Mouse (Mus musculus): Measurements from ENCODE around the gene Nptx1. TPM values are rescaled to one million over a fixed set of nuclear protein-coding genes. Genes with fewer than 3 reads are reported as not detected.

Gene Nptx1
- polyA plus RNA-seq, 1 experiment from 2014 or later: 1.4 TPM

DNA sequence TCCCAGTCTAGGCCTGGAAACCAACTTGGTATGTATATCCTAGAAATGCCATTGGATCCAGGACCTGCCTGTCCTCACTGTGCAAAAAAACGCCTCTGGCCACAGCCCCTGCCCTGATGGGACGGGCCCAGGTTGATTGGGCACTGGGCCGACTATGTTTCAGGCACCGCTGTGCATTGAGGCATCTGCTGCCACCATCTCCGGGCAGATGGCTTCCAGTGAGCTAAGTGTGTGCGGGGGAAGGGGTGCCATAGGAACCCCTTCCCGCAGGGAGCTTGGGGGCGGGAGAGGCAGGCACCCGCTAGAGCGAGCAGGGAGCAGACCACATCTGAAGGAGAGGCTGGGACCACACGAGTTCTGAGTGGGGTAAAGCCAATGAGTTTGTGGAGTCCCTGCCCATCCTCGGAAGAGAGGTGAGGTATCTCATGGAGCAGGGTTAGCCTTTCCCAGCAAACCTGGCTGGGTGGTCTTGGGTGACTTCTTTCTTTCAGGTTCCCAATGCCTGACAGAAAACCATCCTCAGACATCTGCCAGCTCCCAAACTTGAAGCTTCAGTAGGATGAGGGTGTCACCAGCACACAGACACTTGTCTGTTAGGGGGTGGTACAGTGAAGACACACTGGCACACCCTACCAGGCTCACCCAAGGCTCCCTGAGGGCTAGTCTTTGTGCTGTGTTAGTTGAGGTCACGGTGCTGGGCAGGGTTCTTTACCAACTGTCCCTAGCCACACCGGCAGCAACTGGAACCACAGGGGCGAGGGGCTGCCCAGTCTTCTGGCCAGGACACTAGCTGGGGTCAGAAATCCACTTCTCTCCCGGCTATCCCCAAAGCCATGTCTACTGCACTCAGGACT, 31.5 kb downstream of the Nptx1 start:
- H3K4me3 ChIP-seq: peak overlapping the region; percentile 49; the same call in 1 of the 2 replicates
- H3K36me3 ChIP-seq (replicated peaks): no peaks in the 10 kb centered on the region
- no peak for DNase-seq (ENCODE audit: extremely low spot score, low spot score)
- 80% methylated on average over 16 of the region's 16 CpGs for WGBS
- H3K9me3 ChIP-seq: no peaks in the 10 kb centered on the region
- peaks cover 68% of the 10 kb centered on the region for H3K27me3 ChIP-seq (ENCODE audit: poor library complexity, severe bottlenecking)
- H3K4me1 ChIP-seq: peaks cover 58% of the 10 kb centered on the region
- peak overlapping the region; percentile 78 for H3K27ac ChIP-seq

DNA sequence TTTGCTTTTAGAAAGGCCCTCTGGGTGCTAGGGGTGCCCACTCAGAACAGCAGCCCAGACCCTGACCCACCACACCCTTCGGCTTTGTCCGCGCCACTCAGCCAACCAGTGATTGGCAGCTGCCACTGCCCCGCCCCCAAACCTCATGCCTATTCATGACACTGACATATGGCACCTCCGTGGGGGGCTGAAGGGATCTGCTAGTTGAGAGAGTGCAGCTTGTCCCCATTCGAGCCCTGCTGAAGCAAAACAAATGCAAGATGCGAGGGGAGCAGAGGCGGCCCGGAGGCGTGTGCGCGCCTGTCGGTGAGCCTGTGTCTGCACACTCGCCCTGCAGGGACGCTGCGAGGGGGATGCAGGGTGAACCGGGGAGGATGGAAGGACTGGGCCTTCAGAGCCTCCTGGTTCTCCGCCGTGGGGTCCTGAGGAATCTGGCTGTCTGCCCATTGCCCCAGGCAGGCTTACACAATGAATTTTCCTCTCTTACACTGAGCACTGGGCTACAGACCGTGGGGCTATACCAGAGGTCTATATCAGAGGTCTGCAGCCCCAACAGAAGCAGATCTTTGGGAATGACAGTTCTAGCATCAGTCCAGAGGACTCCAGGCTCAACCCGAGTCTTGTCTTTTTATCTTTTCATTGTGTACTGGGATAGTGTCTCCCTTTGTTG, 32.5 kb downstream of the Nptx1 start:
- peaks cover 68% of the 10 kb centered on the region for H3K27me3 ChIP-seq (ENCODE audit: poor library complexity, severe bottlenecking)
- DNase-seq (ENCODE audit: extremely low spot score, low spot score): peak; percentile 79
- WGBS: 5% methylated on average over 21 of the region's 21 CpGs
- peaks cover 67% of the 10 kb centered on the region for H3K4me1 ChIP-seq
- no peaks in the 10 kb centered on the region for H3K36me3 ChIP-seq (replicated peaks)
- peak overlapping the region; percentile 49 for H3K4me3 ChIP-seq
- peak overlapping the region; percentile 78 for H3K27ac ChIP-seq
- H3K9me3 ChIP-seq: no peaks in the 10 kb centered on the region

DNA sequence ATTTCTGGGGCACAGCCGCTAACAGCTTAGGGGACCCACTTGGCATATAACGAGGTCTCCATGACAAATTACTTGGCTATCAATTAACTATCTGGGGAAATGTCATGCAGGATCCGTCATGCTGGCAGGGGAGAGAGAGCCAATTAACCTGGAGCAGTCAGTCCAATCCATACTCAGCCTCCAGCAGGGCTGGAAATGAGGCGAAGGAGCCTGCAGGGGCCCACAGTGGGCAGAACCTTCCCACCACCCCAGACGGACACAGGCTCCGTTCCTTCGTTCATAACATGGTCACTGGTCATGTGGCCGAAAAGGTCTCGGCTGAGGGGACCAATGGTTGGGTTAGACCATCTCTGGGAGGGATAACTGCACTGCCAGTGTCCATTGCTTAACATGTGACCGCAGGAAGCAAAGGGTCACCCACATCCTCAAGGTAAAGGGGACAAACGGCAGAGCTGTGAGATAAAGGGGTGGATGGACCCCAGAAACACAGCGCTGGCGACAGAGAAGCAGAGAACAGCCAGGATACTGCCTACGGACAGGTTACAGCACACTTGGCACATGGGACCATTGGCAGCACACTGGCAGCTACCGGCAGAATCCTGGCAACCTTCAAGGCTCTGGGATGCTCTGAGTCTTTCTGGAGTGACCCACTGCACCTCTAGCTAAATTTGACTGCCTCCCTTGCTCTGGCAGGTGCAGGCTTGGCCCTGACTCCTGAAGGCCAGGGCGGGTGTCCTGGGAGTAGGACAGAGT, 33.3 kb downstream of the Nptx1 start:
- Histone ChIP-seq H3K4me1 (peaks cover 76% of the 10 kb centered on the region), H3K27ac (peak overlapping the region; percentile 78)
- WGBS: 46% methylated on average over 16 of the region's 16 CpGs

DNA sequence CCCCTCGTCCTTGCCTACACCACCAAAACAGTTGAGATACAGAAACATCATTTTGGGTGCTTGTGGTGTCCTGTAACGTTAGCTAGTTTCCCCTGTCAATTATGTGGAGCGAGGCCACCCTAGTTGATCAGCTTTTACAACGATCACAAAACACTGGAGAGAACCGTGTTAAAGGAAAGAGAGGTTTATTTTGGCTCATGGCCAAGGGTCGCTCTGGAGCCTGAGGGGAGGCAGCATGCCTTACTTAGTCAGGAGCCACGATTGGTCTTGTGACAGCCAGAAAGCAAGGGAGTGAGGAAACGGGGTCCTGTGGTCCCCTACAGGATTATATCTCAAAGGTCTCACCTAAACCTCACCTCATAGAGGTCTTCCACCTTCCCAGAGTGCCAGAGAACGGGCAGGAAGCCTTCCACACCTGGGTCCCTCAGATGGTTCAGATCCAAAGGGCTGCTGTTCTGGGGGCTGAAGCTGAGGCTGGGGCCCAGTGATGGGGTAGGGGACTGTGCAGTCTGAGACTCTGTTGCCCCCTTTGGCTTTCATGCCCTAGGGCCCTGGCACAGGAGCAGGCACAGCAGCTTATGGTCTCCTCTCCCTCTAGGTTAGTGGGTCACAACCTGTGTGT, 34.4 kb downstream of the Nptx1 start:
- H3K27ac ChIP-seq: peak overlapping the region; percentile 1; the same call in 1 of the 2 replicates
- H3K4me1 ChIP-seq: peaks cover 83% of the 10 kb centered on the region
- no peak for DNase-seq (ENCODE audit: extremely low spot score, low spot score)
- H3K4me3 ChIP-seq: no peak overlapping the region
- peaks cover 62% of the 10 kb centered on the region for H3K27me3 ChIP-seq (ENCODE audit: poor library complexity, severe bottlenecking)
- H3K36me3 ChIP-seq (replicated peaks): peaks cover 9% of the 10 kb centered on the region
- H3K9me3 ChIP-seq: no peaks in the 10 kb centered on the region
- 74% methylated on average over 9 of the region's 9 CpGs for WGBS

More for the DNA sequence above, 33.3 kb downstream of the Nptx1 start:
- H3K4me3 ChIP-seq: peak overlapping the region; percentile 49
- no peak for DNase-seq (ENCODE audit: extremely low spot score, low spot score)
- H3K9me3 ChIP-seq: no peaks in the 10 kb centered on the region
- peaks cover 63% of the 10 kb centered on the region for H3K27me3 ChIP-seq (ENCODE audit: poor library complexity, severe bottlenecking)
- no peaks in the 10 kb centered on the region for H3K36me3 ChIP-seq (replicated peaks)

DNA sequence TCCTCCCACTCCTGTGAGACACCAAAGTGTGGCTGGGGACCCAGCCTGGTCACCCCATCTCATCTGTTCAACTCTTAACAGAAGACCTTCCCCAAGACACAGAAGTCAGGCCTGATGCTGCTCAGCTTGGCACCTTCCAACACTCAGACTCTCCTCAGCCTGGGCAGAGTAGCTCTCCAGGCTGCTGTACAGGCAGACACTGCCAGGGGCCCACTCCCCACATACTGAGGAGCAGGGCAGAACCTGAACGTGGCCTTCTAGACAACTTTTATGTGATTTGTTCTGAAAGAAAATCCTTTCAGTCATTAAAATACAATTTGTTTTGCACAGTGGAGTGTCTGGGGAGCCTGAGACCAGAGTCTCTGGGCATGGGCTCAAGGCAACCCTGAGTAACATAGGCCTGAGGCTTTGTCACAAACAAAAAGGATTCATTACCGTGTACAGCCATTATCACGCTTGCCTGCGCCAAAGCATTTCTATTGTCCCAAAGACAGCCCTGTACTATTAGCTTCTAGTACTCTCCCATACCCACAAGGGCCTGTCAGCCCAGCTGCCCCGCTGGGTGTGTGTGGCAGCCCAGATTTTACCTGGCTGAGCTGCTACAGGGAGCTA, 38.3 kb downstream of the Nptx1 start:
- no peak overlapping the region for H3K4me3 ChIP-seq
- H3K36me3 ChIP-seq (replicated peaks): peaks cover 46% of the 10 kb centered on the region
- H3K27ac ChIP-seq: peak overlapping the region; percentile 70
- WGBS: 69% methylated on average over 5 of the region's 5 CpGs
- H3K9me3 ChIP-seq: no peaks in the 10 kb centered on the region
- no peak for DNase-seq (ENCODE audit: extremely low spot score, low spot score)
- peaks cover 24% of the 10 kb centered on the region for H3K27me3 ChIP-seq (ENCODE audit: poor library complexity, severe bottlenecking)
- H3K4me1 ChIP-seq: peaks cover 53% of the 10 kb centered on the region

DNA sequence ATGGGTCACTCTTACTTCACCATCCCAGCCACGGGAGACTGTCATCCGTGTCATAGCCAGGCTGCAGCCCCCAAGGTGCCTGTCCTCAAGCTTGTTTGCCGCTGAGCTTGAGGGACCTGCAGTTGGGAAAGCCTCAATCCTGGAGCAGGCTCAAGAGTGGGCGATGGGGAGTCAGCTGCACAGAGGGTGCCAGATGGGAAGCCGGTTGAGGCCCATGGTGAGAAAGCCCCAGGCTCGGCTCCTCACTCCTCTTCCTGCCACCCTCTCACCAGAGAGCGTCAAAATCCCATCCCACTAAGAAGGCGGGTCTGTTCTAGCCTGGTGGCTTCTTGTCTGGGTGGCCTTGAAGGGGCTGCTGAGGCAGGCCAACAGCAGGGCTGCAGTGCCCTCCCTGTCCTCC, 39.8 kb downstream of the Nptx1 start:
- Histone ChIP-seq H3K27ac (no peak overlapping the region), H3K4me1 (peaks cover 38% of the 10 kb centered on the region), H3K4me3 (no peak overlapping the region), H3K36me3 (replicated peaks) (peaks cover 61% of the 10 kb centered on the region), H3K27me3 (ENCODE audit: poor library complexity, severe bottlenecking) (peaks cover 9% of the 10 kb centered on the region), H3K9me3 (no peaks in the 10 kb centered on the region)
- DNase-seq (ENCODE audit: extremely low spot score, low spot score): no peak
- whole genome bisulfite sequencing: 90% methylated on average over 8 of the region's 8 CpGs

DNA sequence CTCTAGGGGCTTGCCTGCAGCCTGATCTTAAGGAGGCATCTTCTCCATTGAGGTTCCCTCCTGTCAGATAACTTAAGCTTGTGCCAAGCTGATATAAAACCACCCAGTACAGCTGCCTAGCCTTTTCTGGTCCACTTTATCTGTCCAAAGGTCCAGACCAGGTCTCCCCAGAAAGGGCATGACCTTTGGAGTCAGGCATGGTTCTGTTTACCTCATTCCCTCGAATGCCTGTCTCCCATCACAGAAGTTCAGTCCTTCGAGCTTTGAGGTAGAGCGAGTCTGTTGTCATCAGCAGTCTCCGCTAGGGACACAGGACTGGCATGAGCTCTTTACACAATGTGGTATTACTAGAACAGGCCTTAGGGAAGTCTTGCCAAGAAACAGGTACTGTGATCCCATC, 41.2 kb downstream of the Nptx1 start:
- Histone ChIP-seq H3K9me3 (no peaks in the 10 kb centered on the region), H3K27ac (no peak overlapping the region), H3K4me3 (no peak overlapping the region), H3K4me1 (peaks cover 25% of the 10 kb centered on the region), H3K36me3 (replicated peaks) (peaks cover 75% of the 10 kb centered on the region), H3K27me3 (ENCODE audit: poor library complexity, severe bottlenecking) (no peaks in the 10 kb centered on the region)
- DNase-seq (ENCODE audit: extremely low spot score, low spot score): no peak
- WGBS: 93% methylated on average over 4 of the region's 4 CpGs

DNA sequence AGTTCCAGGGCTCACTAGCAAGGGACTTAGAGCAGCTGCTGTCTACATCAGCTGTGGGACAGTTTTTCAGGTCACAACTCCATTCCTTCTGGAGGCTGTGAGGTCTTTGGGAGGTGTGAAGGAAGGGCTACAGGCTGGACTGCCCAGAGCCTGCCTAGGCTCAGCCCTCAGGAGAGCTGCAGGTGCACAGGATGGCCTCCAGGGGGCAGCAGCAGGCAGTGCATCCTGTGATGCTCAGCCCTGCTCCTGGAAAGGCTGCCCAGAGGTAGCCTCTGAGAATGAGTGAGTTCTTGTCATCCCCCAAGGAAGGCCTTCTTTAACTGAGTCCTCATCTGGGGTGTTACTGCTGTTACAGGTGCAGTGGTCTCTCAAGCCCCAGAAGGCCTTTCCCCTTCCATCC, 43.9 kb downstream of the Nptx1 start:
- H3K9me3 ChIP-seq: no peaks in the 10 kb centered on the region
- H3K27ac ChIP-seq: no peak overlapping the region
- H3K4me1 ChIP-seq: peaks cover 1% of the 10 kb centered on the region; the same call in 1 of the 2 replicates
- peak; percentile 74 for DNase-seq (ENCODE audit: extremely low spot score, low spot score)
- no peaks in the 10 kb centered on the region for H3K27me3 ChIP-seq (ENCODE audit: poor library complexity, severe bottlenecking)
- no peak overlapping the region for H3K4me3 ChIP-seq
- H3K36me3 ChIP-seq (replicated peaks): peaks cover 98% of the 10 kb centered on the region

DNA sequence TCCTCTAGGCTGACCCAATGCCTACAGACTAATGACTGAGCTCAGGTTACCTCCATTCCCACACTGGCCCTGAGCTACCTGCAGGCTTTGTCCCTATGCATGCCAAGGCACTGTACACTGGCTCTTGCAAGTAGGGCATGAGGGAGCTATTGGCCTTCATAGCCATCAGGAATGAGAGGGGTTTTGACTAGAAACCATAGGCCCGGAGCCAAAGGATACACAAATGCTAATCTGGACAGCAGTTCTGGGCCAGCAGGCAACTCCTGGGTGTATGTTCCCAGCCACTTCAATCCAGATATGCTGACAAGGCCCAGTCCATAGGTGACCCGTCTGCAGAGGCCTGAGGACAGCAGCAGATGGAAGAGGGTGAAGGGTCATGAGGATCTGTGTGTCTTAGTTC, 47.5 kb downstream of the Nptx1 start:
- peaks cover 79% of the 10 kb centered on the region for H3K36me3 ChIP-seq (replicated peaks)
- no peaks in the 10 kb centered on the region for H3K9me3 ChIP-seq
- H3K27me3 ChIP-seq (ENCODE audit: poor library complexity, severe bottlenecking): no peaks in the 10 kb centered on the region
- H3K27ac ChIP-seq: no peak overlapping the region
- 84% methylated on average over 2 of the region's 2 CpGs for WGBS
- no peak overlapping the region for H3K4me3 ChIP-seq
- no peaks in the 10 kb centered on the region for H3K4me1 ChIP-seq
- no peak for DNase-seq (ENCODE audit: extremely low spot score, low spot score)

DNA sequence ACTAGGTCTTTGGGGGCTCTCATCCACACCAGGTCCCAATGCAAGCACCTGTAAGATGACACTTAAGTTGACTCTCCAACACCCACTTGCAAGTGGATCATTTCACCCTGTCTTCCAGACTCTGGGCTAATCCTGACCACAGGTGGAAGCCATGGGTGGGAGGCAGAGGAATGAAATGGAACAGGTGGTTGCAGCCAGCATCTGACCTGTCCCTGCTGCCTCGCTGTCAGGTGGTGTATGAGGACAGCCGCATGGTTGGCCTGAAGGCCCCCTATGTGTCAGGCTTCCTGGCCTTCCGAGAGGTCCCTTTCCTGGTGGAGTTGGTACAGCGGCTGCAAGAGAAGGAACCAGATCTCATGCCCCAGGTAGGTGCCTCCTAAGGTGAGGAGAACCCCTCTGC, 48.3 kb downstream of the Nptx1 start:
- no peak overlapping the region for H3K4me3 ChIP-seq
- H3K27me3 ChIP-seq (ENCODE audit: poor library complexity, severe bottlenecking): no peaks in the 10 kb centered on the region
- DNase-seq (ENCODE audit: extremely low spot score, low spot score): no peak
- WGBS: 87% methylated on average over 4 of the region's 4 CpGs
- H3K4me1 ChIP-seq: no peaks in the 10 kb centered on the region
- H3K9me3 ChIP-seq: no peaks in the 10 kb centered on the region
- peaks cover 76% of the 10 kb centered on the region for H3K36me3 ChIP-seq (replicated peaks)
- H3K27ac ChIP-seq: no peak overlapping the region

DNA sequence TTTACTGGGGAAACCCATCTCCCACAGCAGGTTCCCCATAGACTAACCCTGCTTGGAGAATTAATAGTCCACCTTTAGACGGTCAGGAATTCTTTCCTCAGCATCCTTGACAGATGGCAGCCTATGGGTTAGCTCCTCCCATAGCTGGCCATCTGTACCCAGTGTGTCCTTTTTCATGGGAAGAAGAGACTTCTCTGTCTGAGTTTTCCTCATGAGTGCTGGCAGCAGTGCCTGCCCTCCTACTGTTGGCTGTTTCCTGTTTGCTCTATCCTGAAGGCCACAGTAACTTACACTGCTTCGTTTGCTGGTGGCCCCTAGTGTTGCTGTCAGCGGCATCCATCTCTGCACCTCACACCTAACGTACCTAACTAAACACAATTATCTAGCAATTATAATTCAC, 50.1 kb downstream of the Nptx1 start:
- H3K4me3 ChIP-seq: no peak overlapping the region
- H3K4me1 ChIP-seq: peaks cover 14% of the 10 kb centered on the region
- no peak overlapping the region for H3K27ac ChIP-seq
- no peak for DNase-seq (ENCODE audit: extremely low spot score, low spot score)
- no peaks in the 10 kb centered on the region for H3K27me3 ChIP-seq (ENCODE audit: poor library complexity, severe bottlenecking)
- 87% methylated on average over 4 of the region's 4 CpGs for WGBS
- H3K36me3 ChIP-seq (replicated peaks): peaks cover 66% of the 10 kb centered on the region
- H3K9me3 ChIP-seq: no peaks in the 10 kb centered on the region

DNA sequence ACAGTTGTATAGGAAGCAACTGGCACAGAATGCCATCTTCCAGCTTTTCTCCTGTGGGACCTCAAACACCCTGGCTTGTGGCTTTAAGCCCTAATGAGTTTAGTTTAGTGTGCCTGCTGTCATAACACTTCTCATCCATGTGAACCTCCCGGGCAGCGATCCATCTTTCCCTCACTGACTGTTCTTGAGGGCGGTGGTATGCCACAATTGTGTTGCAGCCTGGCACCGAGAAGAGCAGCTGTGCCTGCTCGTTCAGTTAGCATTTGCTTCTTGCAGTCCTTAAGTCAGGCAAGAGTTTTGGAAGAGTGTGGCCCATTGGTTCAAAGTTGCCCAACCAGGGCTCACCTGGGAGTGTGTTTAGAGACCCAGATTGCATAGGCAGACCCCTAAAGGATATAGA, 51.4 kb downstream of the Nptx1 start:
- Histone ChIP-seq H3K27me3 (ENCODE audit: poor library complexity, severe bottlenecking) (no peaks in the 10 kb centered on the region), H3K4me3 (no peak overlapping the region), H3K9me3 (no peaks in the 10 kb centered on the region), H3K4me1 (peaks cover 20% of the 10 kb centered on the region), H3K36me3 (replicated peaks) (peaks cover 53% of the 10 kb centered on the region), H3K27ac (no peak overlapping the region)
- DNase-seq (ENCODE audit: extremely low spot score, low spot score): no peak
- WGBS: 92% methylated on average over 5 of the region's 5 CpGs

Data from forebrain, embryonic 10.5 days (tissue).